Mouse (Mus musculus) erythroblast, adult 5-6 weeks (primary cell): ENCODE measurements around the gene Mmp24. TPM values are rescaled to one million over a fixed set of nuclear protein-coding genes. Genes with fewer than 3 reads are reported as not detected.
A peak's percentile ranks its signal among the peaks of the same experiment; 100 is the strongest.
"Not testable (repeated sequence)": the region's sequence is repeated elsewhere in the genome, so short reads cannot be mapped to it uniquely, and the experiment has no call there.

Source experiments
- ATAC-seq: replicated peaks from 2 replicates; pipeline ENCODE4 v1.8.0; 2016; ENCODE audit warnings: moderate number of reproducible peaks, mild to moderate bottlenecking, moderate TSS enrichment, inconsistent platforms; ENCODE audit not compliant: poor library complexity, low FRiP score, severe bottlenecking
- total RNA-seq, 2 experiments: library from RNA; stranded (forward) in 1 of 2; stranded (reverse) in 1 of 2; fragments of 150-400 nt in 1 of 2; fragments of 200-764, 138-1000 nt in 1 of 2; gene quantifications; 2 replicates each; pipeline versions ENCODE4 v1.2.3 to v1.2.4; 2015 to 2017; ENCODE audit warnings: low replicate concordance in 2 of 2

The Mmp24 gene
- not detected in 2 replicates for total RNA-seq (2015; ENCODE audit: low replicate concordance)
- total RNA-seq (2017; ENCODE audit: low replicate concordance) = not detected in 2 replicates

- ATAC-seq = no peak
These were observed at the start of gene Mmp24 for GRCm38 (mm10) chr2:155774927-155775684. Mmp24 (plus strand) TSS chr2:155775342.

- no peak for ATAC-seq
These were observed 48.8 kb upstream of the Mmp24 start for GRCm38 (mm10) chr2:155726302-155726701.

GRCm38 (mm10) chr2:155727764-155728395 lies 47.3 kb upstream of the Mmp24 start:
- ATAC-seq = no peak

- no peak for ATAC-seq
These were observed 46.4 kb upstream of the Mmp24 start for GRCm38 (mm10) chr2:155728742-155729141.

GRCm38 (mm10) chr2:155729158-155729645 lies 45.9 kb upstream of the Mmp24 start, which contains the start of gene Edem2:
Edem2 (minus strand) TSS chr2:155729475.
- ATAC-seq = peak; percentile 99

GRCm38 (mm10) chr2:155735080-155735479 lies 40.1 kb upstream of the Mmp24 start:
- no peak for ATAC-seq

GRCm38 (mm10) chr2:155735766-155736165 lies 39.4 kb upstream of the Mmp24 start, which contains the start of gene Gm17581:
Gm17581 (minus strand) TSS chr2:155735866.
- ATAC-seq = not testable (repeated sequence)

- ATAC-seq = no peak
These were observed 38.2 kb upstream of the Mmp24 start for GRCm38 (mm10) chr2:155736936-155737335.

- ATAC-seq = no peak
These were observed 37.3 kb upstream of the Mmp24 start for GRCm38 (mm10) chr2:155737803-155738202.

- ATAC-seq = no peak
These were observed 32.9 kb upstream of the Mmp24 start for GRCm38 (mm10) chr2:155742211-155742610.

GRCm38 (mm10) chr2:155742931-155743337 lies 32.2 kb upstream of the Mmp24 start:
- no peak for ATAC-seq

- no peak for ATAC-seq
These were observed 31.8 kb upstream of the Mmp24 start for GRCm38 (mm10) chr2:155743351-155743750.

- ATAC-seq = no peak
These were observed 29.7 kb upstream of the Mmp24 start for GRCm38 (mm10) chr2:155745487-155745886.

GRCm38 (mm10) chr2:155749394-155749793 lies 25.7 kb upstream of the Mmp24 start:
- no peak for ATAC-seq

GRCm38 (mm10) chr2:155751014-155751786 lies 23.9 kb upstream of the Mmp24 start, which contains the start of gene Procr:
Procr (plus strand) TSS chr2:155751117.
- ATAC-seq = no peak

- ATAC-seq = 0 out of 2 replicates have a peak, but pooled peaks have one; percentile 64
These were observed 19.4 kb upstream of the Mmp24 start for GRCm38 (mm10) chr2:155755746-155756145.

GRCm38 (mm10) chr2:155756855-155757566 lies 18.1 kb upstream of the Mmp24 start:
- ATAC-seq = no peak

GRCm38 (mm10) chr2:155764679-155765418 lies 10.3 kb upstream of the Mmp24 start:
- peak; percentile 72 for ATAC-seq

GRCm38 (mm10) chr2:155773664-155774063 lies 1.5 kb upstream of the Mmp24 start:
- ATAC-seq = no peak
